Mouse (Mus musculus): ENCODE measurements at regions not wholly inside any gene's neighbourhood (a gene's known extent, or its start where the extent isn't known, plus 50 kb on each side); places are given as distances from the start of the nearest gene placed in this dataset.

GRCm38 (mm10) chr2:72855971-72856755 lies 124.1 kb downstream of the Sp3 start:
- 88% methylated on average over 13 of the region's 13 CpGs for WGBS
- H3K27ac ChIP-seq (ENCODE audit: low read depth): no peak overlapping the region
- 0 out of 2 replicates have a peak, but pooled peaks cover 3% of the 10 kb centered on the region for H3K9me3 ChIP-seq (ENCODE audit: control insufficient read depth, low read length)
- DNase-seq (ENCODE audit: low spot score) (no peak), ATAC-seq (replicated peaks; ENCODE audit: low FRiP score, low TSS enrichment, low read depth) (no peak)
- H3K9ac ChIP-seq (ENCODE audit: low read length): no peak overlapping the region
- H3K36me3 ChIP-seq (ENCODE audit: control insufficient read depth, insufficient read depth, low read length): no peaks in the 10 kb centered on the region
- no peaks in the 10 kb centered on the region for H3K27me3 ChIP-seq (replicated peaks; ENCODE audit: control insufficient read depth, insufficient read depth, low read length)
- no peak overlapping the region for H3K4me3 ChIP-seq (ENCODE audit: low read depth, low read length)
- H3K4me1 ChIP-seq (replicated peaks; ENCODE audit: control insufficient read depth, insufficient read depth, low read length): 0 out of 2 replicates have a peak, but pooled peaks cover 2% of the 10 kb centered on the region
- H3K4me2 ChIP-seq (ENCODE audit: low read length): no peak overlapping the region

GRCm38 (mm10) chr2:72857377-72857776 lies 122.9 kb downstream of the Sp3 start:
- Histone ChIP-seq H3K36me3 (ENCODE audit: control insufficient read depth, insufficient read depth, low read length) (no peaks in the 10 kb centered on the region), H3K27me3 (replicated peaks; ENCODE audit: control insufficient read depth, insufficient read depth, low read length) (no peaks in the 10 kb centered on the region), H3K4me2 (ENCODE audit: low read length) (no peak overlapping the region), H3K4me1 (replicated peaks; ENCODE audit: control insufficient read depth, insufficient read depth, low read length) (0 out of 2 replicates have a peak, but pooled peaks cover 2% of the 10 kb centered on the region), H3K9me3 (ENCODE audit: control insufficient read depth, low read length) (no peaks in the 10 kb centered on the region), H3K9ac (ENCODE audit: low read length) (no peak overlapping the region), H3K4me3 (ENCODE audit: low read depth, low read length) (no peak overlapping the region), H3K27ac (ENCODE audit: low read depth) (no peak overlapping the region)
- ATAC-seq (replicated peaks; ENCODE audit: low FRiP score, low TSS enrichment, low read depth): no peak
- DNase-seq (ENCODE audit: low spot score): no peak
- WGBS: 93% methylated on average over 5 of the region's 5 CpGs

- DNase-seq (ENCODE audit: low spot score) (peak; percentile 62), ATAC-seq (replicated peaks; ENCODE audit: low FRiP score, low TSS enrichment, low read depth) (peak; percentile 92)
- no peaks in the 10 kb centered on the region for H3K36me3 ChIP-seq (ENCODE audit: control insufficient read depth, insufficient read depth, low read length)
- H3K4me2 ChIP-seq (ENCODE audit: low read length): no peak overlapping the region
- WGBS: 47% methylated on average over 19 of the region's 19 CpGs
- H3K4me3 ChIP-seq (ENCODE audit: low read depth, low read length): no peak overlapping the region
- H3K9me3 ChIP-seq (ENCODE audit: control insufficient read depth, low read length): peaks cover 5% of the 10 kb centered on the region; the same call in 1 of the 2 replicates
- H3K27me3 ChIP-seq (replicated peaks; ENCODE audit: control insufficient read depth, insufficient read depth, low read length): no peaks in the 10 kb centered on the region
- H3K27ac ChIP-seq (ENCODE audit: low read depth): peak overlapping the region; percentile 64
- no peak overlapping the region for H3K9ac ChIP-seq (ENCODE audit: low read length)
- H3K4me1 ChIP-seq (replicated peaks; ENCODE audit: control insufficient read depth, insufficient read depth, low read length): no peaks in the 10 kb centered on the region
Measured at GRCm38 (mm10) chr2:72865462-72866365, 114.5 kb downstream of the Sp3 start.

GRCm38 (mm10) chr2:72866366-72866688 lies 113.9 kb downstream of the Sp3 start:
- Histone ChIP-seq H3K9me3 (ENCODE audit: control insufficient read depth, low read length) (peaks cover 5% of the 10 kb centered on the region; the same call in 1 of the 2 replicates), H3K9ac (ENCODE audit: low read length) (no peak overlapping the region), H3K4me3 (ENCODE audit: low read depth, low read length) (no peak overlapping the region), H3K4me2 (ENCODE audit: low read length) (no peak overlapping the region), H3K27me3 (replicated peaks; ENCODE audit: control insufficient read depth, insufficient read depth, low read length) (no peaks in the 10 kb centered on the region), H3K36me3 (ENCODE audit: control insufficient read depth, insufficient read depth, low read length) (no peaks in the 10 kb centered on the region), H3K27ac (ENCODE audit: low read depth) (no peak overlapping the region), H3K4me1 (replicated peaks; ENCODE audit: control insufficient read depth, insufficient read depth, low read length) (no peaks in the 10 kb centered on the region)
- WGBS: 60% methylated on average over 2 of the region's 2 CpGs
- no peak for DNase-seq (ENCODE audit: low spot score)
- peak; percentile 65; the same call in 1 of the 2 replicates for ATAC-seq (replicated peaks; ENCODE audit: low FRiP score, low TSS enrichment, low read depth)

- H3K4me2 ChIP-seq (ENCODE audit: low read length): no peak overlapping the region
- ATAC-seq (replicated peaks; ENCODE audit: low FRiP score, low TSS enrichment, low read depth) (no peak), DNase-seq (ENCODE audit: low spot score) (no peak)
- H3K4me1 ChIP-seq (replicated peaks; ENCODE audit: control insufficient read depth, insufficient read depth, low read length): no peaks in the 10 kb centered on the region
- H3K27me3 ChIP-seq (replicated peaks; ENCODE audit: control insufficient read depth, insufficient read depth, low read length): no peaks in the 10 kb centered on the region
- H3K9me3 ChIP-seq (ENCODE audit: control insufficient read depth, low read length): peaks cover 5% of the 10 kb centered on the region; the same call in 1 of the 2 replicates
- H3K36me3 ChIP-seq (ENCODE audit: control insufficient read depth, insufficient read depth, low read length): no peaks in the 10 kb centered on the region
- 94% methylated on average over 3 of the region's 3 CpGs for WGBS
- H3K27ac ChIP-seq (ENCODE audit: low read depth): no peak overlapping the region
- no peak overlapping the region for H3K9ac ChIP-seq (ENCODE audit: low read length)
- no peak overlapping the region for H3K4me3 ChIP-seq (ENCODE audit: low read depth, low read length)
Measured at GRCm38 (mm10) chr2:72868173-72868572, 112.1 kb downstream of the Sp3 start.

GRCm38 (mm10) chr2:72871836-72872235 lies 108.4 kb downstream of the Sp3 start:
- Histone ChIP-seq H3K36me3 (ENCODE audit: control insufficient read depth, insufficient read depth, low read length) (no peaks in the 10 kb centered on the region), H3K27me3 (replicated peaks; ENCODE audit: control insufficient read depth, insufficient read depth, low read length) (no peaks in the 10 kb centered on the region), H3K4me2 (ENCODE audit: low read length) (no peak overlapping the region), H3K4me3 (ENCODE audit: low read depth, low read length) (no peak overlapping the region), H3K27ac (ENCODE audit: low read depth) (no peak overlapping the region), H3K4me1 (replicated peaks; ENCODE audit: control insufficient read depth, insufficient read depth, low read length) (no peaks in the 10 kb centered on the region), H3K9ac (ENCODE audit: low read length) (no peak overlapping the region), H3K9me3 (ENCODE audit: control insufficient read depth, low read length) (peaks cover 5% of the 10 kb centered on the region; the same call in 1 of the 2 replicates)
- 89% methylated on average over 5 of the region's 5 CpGs for WGBS
- DNase-seq (ENCODE audit: low spot score) (no peak), ATAC-seq (replicated peaks; ENCODE audit: low FRiP score, low TSS enrichment, low read depth) (no peak)

GRCm38 (mm10) chr2:72873948-72874347 lies 106.3 kb downstream of the Sp3 start:
- no peak for ATAC-seq (replicated peaks; ENCODE audit: low FRiP score, low TSS enrichment, low read depth)
- no peak overlapping the region for H3K4me2 ChIP-seq (ENCODE audit: low read length)
- no peaks in the 10 kb centered on the region for H3K4me1 ChIP-seq (replicated peaks; ENCODE audit: control insufficient read depth, insufficient read depth, low read length)
- no peak overlapping the region for H3K4me3 ChIP-seq (ENCODE audit: low read depth, low read length)
- H3K27ac ChIP-seq (ENCODE audit: low read depth): no peak overlapping the region
- DNase-seq (ENCODE audit: low spot score): no peak
- no peak overlapping the region for H3K9ac ChIP-seq (ENCODE audit: low read length)
- H3K36me3 ChIP-seq (ENCODE audit: control insufficient read depth, insufficient read depth, low read length): no peaks in the 10 kb centered on the region
- H3K27me3 ChIP-seq (replicated peaks; ENCODE audit: control insufficient read depth, insufficient read depth, low read length): no peaks in the 10 kb centered on the region
- 89% methylated on average over 10 of the region's 10 CpGs for WGBS
- no peaks in the 10 kb centered on the region for H3K9me3 ChIP-seq (ENCODE audit: control insufficient read depth, low read length)

GRCm38 (mm10) chr2:72874533-72874932 lies 105.7 kb downstream of the Sp3 start:
- Histone ChIP-seq H3K27ac (ENCODE audit: low read depth) (no peak overlapping the region), H3K27me3 (replicated peaks; ENCODE audit: control insufficient read depth, insufficient read depth, low read length) (no peaks in the 10 kb centered on the region), H3K4me1 (replicated peaks; ENCODE audit: control insufficient read depth, insufficient read depth, low read length) (no peaks in the 10 kb centered on the region), H3K9ac (ENCODE audit: low read length) (no peak overlapping the region), H3K4me2 (ENCODE audit: low read length) (no peak overlapping the region), H3K36me3 (ENCODE audit: control insufficient read depth, insufficient read depth, low read length) (no peaks in the 10 kb centered on the region), H3K9me3 (ENCODE audit: control insufficient read depth, low read length) (no peaks in the 10 kb centered on the region), H3K4me3 (ENCODE audit: low read depth, low read length) (no peak overlapping the region)
- ATAC-seq (replicated peaks; ENCODE audit: low FRiP score, low TSS enrichment, low read depth) (no peak), DNase-seq (ENCODE audit: low spot score) (no peak)
- WGBS: 85% methylated on average over 12 of the region's 12 CpGs
